Mouse (Mus musculus) left cerebral cortex, adult 18-20 months (tissue): ENCODE measurements around the gene Slc2a4. TPM values are rescaled to one million over a fixed set of nuclear protein-coding genes. Genes with fewer than 3 reads are reported as not detected.

ENCODE experiments used
- DNase-seq, 2 experiments: peaks; one replicate each; pipeline ENCODE4 v3.0.0; 2021 to 2022; ENCODE audit warnings: low spot score in 2 of 2, mixed read lengths in 1 of 2
- long read RNA-seq, 2 experiments: library from polyadenylated mRNA; stranded (forward); transcript quantifications; one replicate each; pipeline ENCODE4 v2.0.0; 2021
- total RNA-seq, 2 experiments: library from RNA; stranded (reverse); gene quantifications; 2 replicates each; pipeline ENCODE4 v1.2.3; 2021

Slc2a4 gene
- 1 to 10 TPM; 4.9 to 6.4 TPM for total RNA-seq
- long read RNA-seq, experiment 1, partial matches to known transcripts = 1 of 5 reads
- long read RNA-seq, experiment 1, other reads (novel, unspliced or antisense) = 2 of 5 reads
- long read RNA-seq, experiment 2, partial matches to known transcripts = 1 of 6 reads
- long read RNA-seq, experiment 2, other reads (novel, unspliced or antisense) = 1 of 6 reads

DNA sequence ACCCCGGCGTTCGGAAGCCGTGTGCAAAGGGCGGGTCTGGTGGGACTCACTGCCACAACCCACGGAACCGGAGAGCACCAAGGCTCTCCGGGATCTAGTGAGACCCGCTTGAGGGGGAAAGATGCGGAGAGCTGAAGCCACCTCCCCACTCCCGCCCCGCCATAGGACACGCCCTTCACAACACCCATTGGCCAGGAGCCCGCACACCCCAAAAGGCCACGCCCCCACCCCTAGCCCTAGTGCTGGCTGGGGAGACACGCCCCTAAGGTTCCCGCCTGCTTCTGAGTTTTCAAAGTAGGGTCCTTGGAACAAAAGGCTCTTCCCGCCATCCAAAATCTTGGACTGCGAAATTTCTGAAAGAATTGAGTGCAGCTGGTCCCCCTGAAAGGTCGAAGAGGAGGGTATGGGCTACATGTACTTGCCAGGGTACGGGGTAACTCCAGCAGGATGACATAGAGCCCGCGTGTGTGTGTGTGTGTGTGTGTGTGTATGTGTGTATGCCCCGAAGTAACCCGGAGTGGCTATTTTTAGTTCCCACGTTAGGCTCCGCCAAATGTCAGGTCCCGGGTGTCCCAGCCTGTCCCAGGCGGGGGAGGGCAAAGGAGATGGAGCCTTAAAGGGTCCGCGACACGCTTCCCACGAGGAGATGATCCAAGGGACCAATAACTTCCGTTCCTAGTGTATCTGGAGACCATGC lies at the start of gene Slc2a4:
Slc2a4 (minus strand) TSS at position 123 of the 697 bp plus-strand sequence.
- no peak for DNase-seq

DNA sequence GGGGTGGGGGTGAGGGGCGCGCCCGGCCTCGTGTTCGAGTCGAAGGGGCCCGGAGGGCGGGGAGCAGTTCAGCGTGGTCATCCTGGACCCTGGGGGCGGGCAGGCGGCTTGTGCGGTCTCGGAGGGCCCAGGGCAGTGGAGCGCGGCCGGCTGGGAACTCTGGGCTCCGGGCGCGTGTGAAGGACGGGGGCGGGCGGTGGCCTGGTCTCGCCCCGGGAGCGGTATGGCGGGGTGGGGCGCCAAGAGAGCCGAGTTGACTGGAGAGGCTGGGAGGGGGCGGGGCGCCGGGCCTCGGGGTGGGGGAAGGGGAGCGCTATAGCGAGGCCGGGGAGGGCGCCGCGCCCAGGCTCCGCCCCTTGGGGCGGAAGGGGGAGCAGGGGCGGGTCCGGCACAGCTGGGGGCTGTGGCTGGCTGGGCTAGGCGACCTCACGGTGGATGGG lies 49.1 kb upstream of the Slc2a4 start:
- peak; percentile 63 to 69 for DNase-seq

DNA sequence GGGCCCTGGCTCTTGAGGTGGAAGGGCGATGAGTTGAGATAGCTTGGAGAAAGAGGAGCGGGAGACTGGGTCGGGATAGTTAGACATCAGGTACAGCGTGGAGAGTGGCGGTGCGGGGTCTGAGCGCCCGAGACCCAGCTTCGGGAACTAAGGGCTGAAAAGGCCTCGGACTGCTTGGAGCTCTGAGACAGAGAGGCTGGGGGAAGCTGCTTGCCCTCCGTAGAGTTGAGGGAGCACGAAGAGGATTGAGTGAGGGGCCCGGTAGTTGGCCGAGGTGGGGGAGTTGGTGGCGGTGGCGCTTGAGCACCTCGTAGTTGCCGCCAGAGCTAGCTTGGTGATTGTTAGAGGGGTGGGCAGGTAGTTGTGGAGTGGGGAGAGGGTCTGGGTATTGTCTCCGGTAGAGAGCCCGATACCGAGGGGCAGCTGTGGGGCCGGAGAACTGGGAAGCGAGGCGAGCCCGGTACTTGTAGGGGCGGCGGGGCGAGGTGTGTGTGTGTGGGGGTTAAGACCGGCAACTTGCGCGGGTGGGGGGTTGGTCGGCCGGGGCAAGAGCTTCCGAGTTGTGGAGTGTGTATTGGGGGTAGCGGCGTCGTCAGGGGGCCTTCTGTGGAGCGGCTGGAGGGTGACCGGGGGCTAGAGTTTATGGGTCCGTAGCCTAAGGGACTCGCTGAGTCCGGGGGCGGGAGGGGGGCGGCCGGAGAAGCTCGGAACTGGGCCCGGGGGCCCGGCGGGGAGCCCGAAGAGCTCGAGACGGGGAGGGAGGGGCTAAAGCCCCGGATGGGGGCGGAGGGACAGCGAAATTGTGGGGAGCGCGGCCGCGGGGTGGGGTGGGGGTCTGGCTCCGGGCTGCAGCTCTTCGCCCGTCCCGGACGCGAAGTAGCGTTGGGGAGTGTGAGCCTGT lies 48.4 kb upstream of the Slc2a4 start:
- DNase-seq = peak in 1 of 2 experiments; percentile 34

DNA sequence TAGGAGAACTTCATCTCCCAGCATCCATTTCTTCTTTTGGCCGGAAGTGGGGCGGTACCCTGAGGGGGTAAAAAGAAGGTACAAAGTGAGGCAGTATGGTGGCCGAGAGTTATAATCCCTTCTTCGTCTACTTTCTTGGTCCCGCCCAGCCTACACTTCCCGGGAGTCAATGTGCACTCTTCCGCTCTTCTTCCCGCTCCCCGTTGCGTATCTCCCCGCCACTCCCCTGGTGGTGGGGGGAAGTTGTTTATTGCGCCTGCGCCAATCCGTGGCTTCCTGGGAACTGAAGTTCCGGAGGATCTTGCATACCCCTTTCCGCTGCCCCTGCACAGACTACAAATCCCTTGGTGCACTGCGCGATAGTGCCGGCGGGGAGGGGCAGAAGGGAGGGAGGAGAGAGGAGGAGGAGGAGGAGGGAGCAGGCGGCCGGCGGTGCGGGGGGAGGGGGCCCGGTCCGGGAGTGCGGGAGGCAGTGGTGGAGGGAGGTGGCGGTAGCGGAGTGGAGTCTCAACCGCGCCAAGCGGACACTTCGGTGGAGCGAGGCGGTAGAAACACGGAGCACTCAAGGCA lies 47.5 kb upstream of the Slc2a4 start, which contains the start of gene Phf23:
Phf23 (plus strand) TSS at position 387 of the 570 bp plus-strand sequence.
- peak; percentile 95 to 97 for DNase-seq

DNA sequence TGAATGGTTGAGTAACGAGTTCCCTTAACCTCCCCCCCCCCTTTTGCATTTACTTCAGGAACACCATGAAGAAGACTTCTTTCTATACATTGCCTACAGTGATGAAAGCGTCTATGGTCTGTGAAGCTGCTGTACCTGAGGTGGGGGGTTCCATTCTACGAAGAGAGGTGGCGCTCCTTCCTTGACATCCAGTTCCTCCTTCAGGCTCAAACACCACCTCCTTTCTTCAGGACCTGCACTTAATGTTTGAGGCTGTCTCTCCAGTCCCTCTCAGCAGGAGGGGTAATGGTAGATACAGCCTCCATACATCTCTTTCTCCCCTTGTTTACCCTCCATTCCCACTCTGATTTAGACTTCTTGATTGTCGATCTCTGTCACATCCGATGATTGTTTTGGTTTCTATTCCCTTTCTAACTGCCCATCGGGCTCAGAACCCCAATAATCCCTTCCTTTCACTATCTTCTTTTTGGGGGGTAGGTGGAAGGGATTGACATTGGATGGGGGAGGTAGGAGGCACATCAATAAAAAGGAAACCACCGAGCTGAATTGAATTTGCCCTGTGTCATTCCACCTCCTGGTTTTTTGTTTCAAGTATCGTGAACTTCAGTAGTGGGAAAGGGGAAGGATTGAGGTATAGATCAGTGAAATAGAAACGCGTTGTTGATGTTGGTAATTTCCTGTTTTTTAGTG lies 46.6 kb upstream of the Slc2a4 start:
- no peak for DNase-seq

DNA sequence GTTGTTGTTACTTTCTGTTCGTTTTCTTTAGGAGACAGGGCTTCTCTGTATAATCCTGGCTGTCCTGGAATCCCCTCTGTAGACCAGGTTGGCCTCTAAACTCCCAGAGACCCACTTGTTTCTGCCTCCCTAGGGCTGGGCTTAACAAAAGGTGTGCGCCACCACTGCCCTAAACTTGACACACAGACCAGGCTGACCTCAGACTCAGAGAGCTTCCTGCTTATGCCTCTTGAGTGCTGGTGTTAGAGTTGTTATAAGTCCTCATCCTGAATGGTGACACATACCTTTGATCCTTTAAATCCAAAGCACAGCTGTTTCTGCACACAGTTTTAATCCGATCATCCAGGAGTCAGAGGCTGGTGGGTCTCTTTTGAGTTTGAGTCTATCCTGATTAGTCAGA lies 44.9 kb upstream of the Slc2a4 start:
- no peak for DNase-seq

DNA sequence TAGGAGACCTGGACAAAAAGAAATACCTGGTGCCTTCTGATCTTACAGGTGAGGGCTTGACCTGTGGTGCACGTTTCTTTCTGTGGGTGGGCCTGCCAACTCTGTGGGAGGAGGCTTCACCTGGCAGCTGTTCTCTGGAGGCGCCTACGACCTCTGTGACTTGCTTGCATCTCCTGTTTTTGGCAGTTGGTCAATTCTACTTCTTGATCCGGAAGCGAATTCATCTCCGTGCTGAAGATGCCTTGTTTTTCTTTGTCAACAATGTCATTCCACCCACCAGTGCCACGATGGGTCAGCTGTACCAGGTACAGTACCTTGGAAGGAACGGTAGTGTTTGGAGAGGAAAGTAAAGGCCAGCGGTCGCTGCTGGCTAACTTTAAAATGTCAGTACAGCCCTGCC lies 44.4 kb upstream of the Slc2a4 start:
- no peak for DNase-seq

DNA sequence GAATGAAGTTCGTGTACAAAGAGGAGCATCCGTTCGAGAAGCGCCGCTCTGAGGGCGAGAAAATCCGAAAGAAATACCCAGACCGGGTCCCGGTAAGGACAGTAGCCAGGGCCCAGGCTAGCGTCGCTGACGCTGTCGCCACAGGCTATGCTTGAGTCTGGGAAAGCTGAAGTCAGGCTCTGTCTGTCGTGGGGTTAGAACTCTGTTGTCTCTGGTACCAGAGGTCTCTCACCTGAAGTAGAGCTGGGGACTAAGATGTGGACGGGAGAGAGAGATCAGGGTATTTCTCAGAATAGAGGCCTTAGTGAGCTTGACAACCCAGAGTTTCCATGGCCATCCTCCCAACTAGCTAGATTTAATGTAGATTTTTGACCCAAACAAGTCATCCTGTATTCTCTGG lies 43.7 kb upstream of the Slc2a4 start:
- no peak for DNase-seq

DNA sequence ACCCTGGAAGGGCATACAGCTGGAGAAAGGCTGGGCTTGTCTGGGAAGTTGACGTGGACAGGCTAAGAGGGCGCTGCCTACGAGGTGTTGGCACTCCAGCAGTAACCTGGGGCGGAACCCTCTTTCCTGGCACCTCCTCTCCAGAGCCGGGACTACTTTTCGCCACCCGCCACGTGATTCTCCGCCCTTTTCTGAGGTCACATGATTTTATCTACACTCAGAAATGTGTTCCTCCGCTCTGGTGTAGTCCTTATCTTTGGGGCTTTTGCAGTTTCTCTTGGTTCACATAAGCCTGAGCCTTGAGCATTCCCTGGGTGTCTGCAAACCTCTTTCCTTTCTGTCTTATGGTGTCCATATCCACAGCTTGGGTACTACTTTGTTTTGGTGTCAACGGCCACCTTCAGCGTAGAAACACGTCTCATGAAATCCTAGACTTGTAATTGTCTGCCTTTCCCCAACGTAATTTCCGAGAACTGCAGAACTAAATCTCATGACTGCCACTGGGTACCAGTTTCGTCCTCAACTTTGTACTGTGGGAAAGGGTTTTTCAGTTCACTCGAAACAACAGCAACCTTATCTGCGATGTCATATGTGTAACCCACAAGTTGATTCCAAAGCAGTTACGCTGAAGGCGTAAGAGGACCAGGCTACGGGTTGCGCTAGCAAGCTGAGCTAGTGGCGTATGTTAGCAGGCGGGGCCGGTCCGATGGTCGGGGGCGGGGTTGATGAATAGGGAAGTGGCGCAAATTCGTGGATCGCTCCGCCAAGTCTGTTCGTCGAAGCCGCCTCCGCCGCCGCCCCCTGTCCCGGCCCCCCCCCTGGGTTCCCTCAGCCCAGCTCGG lies 43.1 kb upstream of the Slc2a4 start, which contains the start of gene Gabarap:
Gabarap (plus strand) TSS at position 294 of the 842 bp plus-strand sequence.
- peak; percentile 95 to 96 for DNase-seq

DNA sequence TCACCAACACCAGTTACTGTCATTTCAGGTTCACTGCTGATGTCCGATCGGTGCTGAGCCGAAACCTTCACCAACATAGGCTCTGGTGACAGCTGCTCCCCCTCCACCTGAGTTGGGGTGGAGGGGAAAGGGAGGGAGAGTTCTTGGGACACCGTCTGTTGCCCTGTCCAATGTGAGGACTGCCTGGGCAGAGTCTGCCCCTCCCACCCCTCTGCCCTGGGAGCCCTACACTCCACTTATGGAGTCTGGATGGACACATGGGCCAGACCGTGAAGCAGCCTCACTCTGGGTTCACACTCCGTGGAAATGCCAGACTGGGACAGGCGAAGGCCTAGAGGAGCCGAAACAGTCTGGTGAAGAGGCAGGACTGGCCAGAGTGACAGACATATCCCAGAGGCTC lies 42.0 kb upstream of the Slc2a4 start:
- DNase-seq = no peak

DNA sequence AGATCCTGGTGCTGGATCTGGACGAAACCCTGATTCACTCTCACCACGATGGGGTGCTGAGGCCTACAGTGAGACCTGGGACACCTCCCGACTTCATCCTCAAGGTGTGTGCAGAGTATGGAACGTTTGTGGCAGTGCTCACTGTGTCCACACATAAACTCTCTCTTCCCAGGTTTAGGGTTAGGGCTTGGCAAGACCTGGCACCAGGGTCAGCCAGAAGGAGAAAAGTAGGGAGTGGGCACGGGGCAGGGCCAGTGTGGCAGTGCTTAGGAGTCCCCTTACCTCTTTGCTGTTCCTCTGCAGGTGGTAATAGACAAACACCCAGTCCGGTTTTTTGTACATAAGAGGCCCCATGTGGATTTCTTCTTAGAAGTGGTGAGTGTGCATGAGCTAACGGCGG lies 36.4 kb upstream of the Slc2a4 start:
- DNase-seq = no peak

DNA sequence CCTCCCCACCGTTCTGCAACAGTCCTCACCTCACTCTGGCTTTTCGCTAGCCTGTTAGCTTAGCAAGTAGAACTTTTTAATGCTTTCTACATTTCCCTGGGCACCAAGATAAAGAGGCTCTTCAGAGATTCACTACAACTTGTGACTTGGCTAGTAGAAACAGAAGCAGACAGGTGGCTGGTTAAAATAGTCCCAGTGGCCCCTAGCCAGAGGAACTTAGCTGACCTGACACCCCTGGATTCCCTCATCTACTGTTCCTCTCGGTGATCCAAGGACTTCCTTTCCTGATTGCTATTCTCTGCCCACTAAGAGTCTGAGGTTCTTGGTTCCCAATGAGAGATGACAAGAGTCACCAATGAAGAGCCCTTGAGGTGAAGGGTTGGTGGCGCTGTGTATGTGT lies 35.4 kb upstream of the Slc2a4 start:
- DNase-seq = no peak

DNA sequence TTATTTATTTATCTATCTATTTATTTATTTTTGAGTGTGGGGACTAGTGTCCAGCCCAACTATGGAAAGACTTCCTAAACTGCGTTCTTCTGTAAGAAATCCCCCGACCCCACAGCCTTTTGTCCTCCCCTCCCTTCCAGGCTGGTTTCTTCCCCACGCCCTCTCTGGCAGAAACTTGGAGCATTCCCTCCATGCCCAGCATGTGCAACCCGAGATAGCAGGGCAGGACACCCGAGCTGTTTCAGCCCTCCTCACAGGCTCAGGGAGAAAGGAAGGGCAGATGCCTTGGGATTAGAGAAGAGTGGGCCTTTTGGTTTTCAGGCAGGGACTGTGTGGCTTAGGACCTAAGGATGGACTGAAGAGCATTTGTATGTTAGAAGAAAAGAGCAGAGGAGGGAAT lies 34.9 kb upstream of the Slc2a4 start:
- DNase-seq = no peak

DNA sequence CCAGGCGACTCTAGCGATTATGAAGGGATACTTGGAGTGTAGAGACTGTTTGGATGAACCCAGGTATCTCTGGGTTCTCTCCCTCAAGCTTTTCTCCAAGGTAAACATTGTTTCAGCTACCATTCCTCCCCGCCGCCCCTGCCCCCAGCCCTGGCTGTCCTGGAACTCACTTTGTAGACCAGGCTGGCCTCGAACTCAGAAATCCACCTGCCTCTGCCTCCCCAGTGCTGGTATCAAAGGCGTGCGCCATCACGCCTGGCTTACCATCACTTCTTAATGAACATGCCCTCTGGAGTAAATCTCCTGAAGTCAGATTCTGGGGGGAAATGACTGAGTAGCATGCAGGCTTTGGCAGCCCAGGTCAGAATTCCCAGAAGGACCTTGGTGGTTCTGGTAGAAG lies 34.2 kb upstream of the Slc2a4 start, which contains the start of gene Elp5:
Elp5 (minus strand) TSS at position 293 of the 400 bp plus-strand sequence.
- DNase-seq = no peak

DNA sequence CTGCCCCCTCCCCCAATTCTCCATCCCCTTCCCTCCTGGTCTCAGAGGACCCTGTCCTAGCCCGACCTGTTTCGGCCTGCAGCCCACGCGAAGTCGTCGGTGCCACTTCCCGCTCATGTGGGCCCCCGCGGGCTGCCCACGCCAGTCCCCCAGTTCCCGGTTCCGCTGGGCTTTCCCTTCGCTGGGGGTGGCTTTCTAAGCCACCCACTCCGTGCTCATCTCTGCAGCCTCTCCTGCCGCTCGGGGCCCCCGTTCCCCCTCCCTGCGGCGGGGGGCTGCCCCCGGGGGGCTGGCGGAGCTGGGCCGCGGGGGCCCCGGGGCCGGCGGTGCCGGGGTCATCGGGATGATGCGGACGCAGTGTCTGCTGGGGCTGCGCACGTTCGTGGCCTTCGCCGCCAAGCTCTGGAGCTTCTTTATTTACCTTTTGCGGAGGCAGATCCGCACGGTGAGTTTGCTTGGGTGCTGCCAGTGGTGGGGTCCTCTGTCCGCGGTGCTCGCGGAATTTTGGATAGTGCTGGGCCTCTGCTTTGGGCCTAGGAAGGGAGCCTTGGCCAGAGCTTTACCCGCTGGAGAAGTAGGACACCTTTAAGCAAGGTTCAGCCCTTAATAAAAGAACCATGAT lies 33.3 kb upstream of the Slc2a4 start, which contains the start of gene Ctdnep1:
Ctdnep1 (plus strand) TSS at position 16 of the 622 bp plus-strand sequence.
- DNase-seq = peak in 1 of 2 experiments; percentile 43

DNA sequence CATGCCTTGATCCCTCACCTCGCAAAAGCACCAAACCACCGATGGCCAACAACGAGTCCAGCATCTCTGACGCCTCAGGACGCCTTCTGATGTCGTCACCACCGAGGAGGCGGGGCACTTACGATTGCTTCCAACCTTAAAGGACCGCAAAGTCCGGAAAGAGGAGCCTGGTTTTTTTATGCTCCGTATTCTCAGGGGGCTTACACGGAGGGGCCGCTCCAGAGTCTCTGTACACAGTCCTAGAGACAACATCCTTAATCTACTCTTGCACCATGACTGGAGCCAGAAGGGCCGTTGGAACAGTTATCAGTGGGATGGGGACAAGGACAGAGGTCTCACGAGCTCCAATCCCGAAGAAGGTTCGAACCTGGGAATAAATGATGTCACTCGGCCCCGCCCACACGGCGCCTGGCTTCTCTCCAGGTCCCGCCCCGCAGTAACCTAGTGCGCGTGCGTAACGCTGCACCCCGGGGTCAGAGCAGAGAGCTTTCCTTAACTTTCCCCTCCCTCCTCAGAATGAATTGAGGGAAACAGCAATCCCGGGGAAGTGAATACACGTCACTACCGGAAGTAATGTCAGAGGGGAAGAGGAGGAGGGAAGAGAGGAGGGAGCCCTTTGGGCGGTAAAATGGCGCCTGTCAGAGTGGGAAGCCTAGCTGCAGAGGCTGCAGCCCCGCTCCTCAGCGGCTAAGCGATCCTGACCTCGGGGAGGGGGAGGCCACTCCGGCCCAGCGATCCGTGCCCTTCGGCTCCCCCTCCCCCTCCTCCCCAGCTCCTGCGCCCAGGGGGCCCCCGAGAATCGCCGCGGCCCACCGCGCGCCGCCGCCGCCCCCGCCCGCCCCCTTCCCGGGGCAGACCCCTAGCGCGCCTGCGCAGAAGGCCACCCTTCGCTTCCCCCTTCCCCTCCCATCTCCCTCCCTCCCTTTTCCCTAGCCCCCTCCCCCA lies 32.5 kb upstream of the Slc2a4 start:
- peak; percentile 96 to 98 for DNase-seq

DNA sequence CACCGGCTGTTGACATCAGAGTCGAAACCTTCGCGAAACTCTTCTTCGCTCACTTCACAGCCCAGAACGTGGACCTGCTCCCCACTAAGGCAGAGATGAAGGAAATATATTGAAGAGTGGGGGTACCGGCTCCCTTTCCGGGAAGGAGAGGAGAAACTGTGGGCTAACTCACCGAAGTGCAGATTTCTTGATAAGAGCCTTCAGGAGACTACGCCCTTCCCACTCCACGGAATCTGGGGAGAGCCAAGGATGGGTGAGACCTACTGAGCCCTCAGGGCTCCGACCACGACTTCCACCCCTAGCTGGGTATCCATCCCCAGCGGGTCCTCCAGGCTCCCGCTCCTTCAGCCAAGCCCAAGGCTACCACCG lies 31.8 kb upstream of the Slc2a4 start:
- no peak for DNase-seq

DNA sequence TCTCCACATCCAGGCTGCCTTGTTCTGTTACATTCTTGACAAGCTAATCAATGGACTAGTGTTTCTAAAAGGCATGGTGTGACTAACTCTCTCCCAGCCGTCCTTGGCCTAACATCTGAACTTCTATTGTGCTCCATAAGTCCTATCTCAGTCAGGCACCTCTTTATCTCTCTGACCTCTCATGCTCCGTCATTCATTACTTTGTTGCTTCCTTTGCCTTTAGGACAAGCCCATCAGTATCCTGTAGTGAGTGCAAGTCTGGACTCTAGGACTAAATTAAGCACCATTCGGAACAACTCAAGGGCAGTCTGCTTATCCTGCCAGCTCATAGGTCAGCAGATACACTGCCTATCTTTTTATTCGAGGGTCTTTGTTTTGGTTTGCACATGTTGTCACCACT lies 28.3 kb upstream of the Slc2a4 start:
- no peak for DNase-seq
